Mouse (Mus musculus): ENCODE data around the gene Ktn1.

Ktn1 gene

DNA sequence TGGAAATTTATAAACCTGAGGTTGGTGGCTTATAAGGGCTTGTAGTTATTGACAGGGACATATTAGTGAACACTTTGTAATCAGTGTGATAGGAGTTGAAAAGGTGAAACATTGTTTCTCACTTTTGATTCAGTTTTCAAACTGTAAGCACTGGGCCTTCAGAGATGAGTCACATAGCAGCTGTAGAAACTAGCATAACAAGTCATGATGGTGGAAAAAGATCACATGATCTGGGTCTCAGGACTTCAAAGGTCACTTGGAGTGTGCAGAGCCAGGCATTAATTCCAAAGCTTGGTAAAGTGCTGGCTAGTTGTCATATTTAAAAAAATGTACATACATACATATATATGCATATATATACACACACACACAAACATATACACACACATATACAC lies 16.2 kb downstream of the Ktn1 start:
- peak; percentile 26 for DNase-seq (ENCODE audit: low read depth)

DNA sequence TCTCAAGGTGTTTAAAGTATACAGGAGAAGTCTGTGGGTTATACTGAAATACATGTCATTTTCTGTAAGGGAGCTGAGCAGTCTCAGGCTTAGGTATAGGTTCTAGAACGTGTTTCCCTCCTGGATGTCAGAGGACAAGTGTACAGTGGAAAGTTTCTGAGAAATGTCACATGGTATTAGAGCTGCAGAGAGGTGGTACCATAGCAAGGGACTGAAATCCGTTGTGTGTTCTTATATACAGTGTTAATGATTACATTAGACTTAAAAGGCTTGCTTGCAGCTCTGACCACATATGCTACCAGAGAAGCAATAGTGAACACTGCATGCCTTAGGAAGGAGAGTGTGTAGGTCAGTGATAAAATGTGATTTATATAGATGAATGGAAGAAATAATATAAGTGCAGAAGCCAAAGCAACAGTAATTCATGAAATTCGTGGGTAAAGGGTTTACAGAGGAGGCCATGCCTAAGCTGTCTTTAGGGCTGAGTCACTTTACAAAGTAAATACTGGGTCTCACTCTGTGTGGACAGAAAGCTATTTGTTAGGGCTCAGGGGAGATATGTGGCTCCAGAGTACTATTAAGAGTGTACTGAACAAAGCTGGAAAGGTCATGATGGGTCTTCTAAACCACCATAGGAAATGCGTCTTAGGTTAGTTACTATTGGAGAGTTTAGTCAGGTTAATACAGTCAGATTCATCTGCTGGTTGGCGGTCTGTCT lies 17.0 kb downstream of the Ktn1 start:
- DNase-seq (ENCODE audit: low read depth): no peak

DNA sequence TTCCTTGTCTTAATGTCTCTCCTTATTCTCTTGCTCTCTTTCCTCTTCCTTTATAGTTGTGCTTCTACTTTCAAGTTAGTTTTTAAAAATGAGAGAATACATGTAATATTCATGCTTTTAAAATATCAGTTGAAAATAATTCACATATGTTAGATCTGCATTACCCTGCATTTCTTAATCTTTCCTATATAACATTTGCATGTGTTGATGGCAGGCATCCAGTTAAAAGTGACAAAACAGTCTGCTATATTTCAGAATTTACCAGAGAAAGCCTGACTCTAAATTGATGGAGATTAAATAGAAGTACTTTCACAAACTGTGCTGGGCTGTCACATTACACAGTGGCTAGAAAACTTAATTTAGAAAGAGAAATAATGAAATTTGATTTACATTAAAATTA lies 19.8 kb downstream of the Ktn1 start:
- DNase-seq (ENCODE audit: low read depth): no peak

DNA sequence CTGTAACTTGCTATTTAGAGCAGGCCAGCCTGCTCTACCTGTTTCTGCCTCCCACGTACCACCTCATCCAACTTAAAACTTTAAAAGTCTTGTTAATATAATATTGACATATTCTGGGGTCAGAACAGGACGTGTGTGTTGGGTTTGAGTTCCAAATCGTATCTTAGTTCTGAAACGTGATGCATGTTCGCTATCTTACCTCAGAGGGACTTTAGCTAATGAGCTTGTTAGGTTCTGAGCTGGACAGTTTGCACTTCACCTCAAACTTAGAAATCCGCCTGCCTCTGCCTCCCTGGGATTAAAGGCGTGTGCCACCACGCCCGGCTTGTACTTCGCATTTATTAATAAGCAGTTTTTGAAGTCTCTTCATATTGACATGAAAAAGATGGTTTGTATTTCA lies 34.6 kb downstream of the Ktn1 start:
- DNase-seq (ENCODE audit: low read depth): no peak

DNA sequence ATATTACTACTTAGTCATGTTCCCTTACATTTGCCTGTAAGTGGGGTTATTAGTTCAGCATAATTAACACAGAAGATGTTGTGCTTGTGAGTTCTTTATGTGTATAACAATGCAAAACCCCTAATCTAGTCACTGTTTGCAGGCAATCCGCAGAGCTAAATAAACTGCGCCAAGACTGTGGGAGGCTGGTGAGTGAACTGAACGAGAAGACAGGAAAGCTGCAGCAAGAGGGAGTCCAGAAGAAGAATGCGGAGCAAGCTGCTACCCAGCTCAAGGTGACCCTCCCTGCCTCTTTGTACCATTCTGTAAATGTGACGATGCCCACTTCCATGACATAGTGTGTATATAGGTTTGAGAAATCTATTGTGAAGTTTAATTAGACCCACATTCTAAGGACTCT lies 36.3 kb downstream of the Ktn1 start:
- DNase-seq (ENCODE audit: low read depth): no peak

DNA sequence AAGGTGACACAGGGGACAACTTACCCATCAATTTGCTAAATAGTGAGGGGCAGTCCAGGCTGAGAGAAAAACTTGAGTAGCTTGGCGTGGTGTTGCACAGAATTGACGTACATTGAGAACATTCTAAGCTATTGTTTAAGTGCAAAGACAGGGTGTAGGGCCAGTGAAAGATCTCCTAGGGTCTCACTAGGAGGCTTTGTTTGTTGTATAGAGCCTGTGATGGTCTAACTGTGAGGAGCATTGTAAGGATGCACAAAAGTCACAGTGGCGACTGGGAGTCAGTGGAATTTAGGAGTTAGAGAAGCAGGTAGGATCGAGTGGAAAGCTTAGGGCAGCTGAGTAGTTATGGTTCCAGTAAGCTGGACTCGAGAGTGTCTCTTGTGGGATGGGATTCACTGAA lies 50.9 kb downstream of the Ktn1 start:
- no peak for DNase-seq (ENCODE audit: low read depth)

DNA sequence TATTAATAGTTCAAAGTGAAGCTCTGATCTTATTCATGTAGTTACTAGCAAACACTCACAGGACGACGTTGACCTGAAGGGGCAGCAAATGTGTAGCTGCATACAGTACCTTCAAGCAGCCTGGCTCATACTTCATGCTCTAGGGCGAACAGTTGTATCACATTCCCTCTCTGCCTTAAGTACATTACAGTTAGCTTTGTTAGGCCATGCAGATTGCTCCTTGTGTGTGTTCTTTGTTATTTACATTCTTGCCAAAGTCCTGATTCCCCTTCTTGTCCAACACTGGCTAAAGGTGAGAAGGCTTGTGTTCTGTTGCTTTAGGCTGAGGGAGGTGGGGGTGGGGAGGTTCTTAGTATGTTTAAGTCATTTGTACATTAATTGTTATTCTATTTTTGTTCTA lies 61.3 kb downstream of the Ktn1 start:
- no peak for DNase-seq (ENCODE audit: low read depth)

DNA sequence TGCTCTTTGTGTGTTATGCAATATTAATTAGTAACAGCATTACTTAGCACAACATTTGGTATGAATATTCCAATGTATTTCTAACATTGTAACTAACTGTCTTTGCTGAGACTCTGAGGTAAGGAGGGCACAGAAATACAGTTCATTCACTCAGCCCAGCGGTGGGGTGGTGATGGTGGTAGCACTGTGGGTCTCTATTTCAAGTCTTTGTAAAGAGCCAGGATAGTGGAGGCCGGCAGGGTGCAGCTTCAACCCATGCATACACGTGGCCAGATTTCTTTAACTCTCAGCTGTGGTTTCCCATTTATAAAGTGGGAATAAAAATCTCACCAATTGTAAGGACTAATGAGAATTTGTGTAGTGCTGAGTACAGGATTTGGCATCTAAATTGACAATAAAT lies 67.5 kb downstream of the Ktn1 start:
- DNase-seq (ENCODE audit: low read depth): no peak

DNA sequence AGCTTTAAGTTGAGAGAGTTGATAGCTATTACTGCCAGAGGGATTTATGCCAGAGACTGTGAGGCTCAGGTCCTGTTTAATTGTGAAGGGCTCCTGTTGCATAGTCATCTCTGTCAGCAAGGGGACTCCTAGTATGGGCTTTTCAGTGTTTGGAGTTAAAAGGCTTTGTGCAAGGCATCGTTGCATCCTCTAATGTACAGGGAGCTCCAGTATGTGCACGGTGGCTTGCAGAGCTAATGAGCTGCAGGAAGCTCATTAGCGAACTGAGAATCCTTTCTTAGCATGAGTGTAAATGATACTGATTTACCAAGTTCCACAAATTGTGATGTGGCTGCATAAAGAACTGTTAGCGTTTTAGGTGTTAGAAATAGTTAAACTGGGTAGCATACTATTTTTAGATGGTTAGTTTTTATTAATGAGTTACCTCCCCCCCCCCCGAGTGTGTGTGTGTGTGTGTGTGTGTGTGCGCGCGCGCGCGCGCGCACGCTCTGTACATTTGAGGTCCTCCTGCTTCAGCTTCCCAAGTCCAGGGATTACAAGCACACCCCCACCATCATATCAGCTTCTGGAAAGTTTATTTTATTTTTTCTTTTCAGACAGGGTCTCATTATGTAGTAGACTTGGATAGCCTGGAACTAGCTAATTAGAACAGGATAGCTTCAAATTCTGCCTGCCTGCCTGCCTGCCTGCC lies 69.8 kb downstream of the Ktn1 start:
- no peak for DNase-seq (ENCODE audit: low read depth)

DNA sequence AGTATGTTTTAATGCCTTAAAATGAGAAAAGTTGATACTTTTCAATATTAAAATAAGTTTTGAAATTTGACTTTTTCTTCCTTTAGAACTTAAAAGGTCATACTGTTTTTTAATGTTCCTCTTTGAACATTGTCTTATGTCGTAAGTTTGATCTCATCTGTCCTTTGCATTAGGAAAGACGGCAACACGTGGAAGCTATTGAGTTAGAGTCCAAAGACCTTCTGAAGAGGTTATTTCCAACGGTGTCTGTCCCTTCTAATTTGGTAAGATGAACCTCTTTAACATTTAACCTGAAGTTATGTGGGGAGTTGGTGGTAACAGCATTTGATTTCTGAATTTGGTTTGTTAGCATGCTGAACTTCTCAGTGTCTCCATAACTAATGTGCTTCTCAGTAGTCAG lies 71.8 kb downstream of the Ktn1 start:
- no peak for DNase-seq (ENCODE audit: low read depth)

DNA sequence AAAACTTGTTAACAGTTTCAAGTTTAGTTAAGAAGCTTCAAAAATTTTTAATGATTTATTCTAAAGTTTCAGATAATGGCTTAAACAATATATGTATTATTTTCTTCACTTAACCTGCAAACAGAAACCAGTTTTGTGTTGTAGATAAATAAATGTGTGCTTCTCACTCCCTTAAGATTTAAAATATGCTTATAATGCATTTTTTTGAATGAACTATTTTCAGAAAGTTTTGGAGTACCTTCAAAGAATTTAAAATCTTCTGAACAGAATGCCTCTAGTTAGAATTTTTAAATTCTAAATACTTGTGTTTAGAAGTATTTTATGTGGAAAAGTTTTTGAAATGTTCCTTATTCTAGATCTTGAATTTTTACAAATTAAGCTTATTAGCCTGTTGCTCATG lies 74.8 kb downstream of the Ktn1 start:
- no peak for DNase-seq (ENCODE audit: low read depth)

DNA sequence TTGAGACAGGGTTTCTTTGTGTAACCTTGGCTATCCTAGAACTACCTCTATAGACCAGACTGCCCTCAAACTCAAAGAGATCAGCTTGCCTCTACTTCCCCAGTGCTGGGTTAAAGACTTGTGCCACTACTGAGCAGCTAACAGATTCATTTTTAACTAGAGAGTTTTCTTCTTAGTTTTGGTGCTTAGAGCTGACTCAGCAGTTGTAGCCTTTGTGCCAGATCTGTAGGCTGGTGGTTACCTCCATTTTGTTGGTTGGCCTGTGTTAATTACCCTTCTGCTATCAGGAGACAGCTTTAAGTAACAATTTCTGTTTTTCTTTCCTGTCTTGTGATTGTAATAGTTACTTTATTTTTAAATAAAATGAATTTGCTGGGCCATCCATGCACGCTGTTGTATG lies 80.3 kb downstream of the Ktn1 start:
- no peak for DNase-seq (ENCODE audit: low read depth)

DNA sequence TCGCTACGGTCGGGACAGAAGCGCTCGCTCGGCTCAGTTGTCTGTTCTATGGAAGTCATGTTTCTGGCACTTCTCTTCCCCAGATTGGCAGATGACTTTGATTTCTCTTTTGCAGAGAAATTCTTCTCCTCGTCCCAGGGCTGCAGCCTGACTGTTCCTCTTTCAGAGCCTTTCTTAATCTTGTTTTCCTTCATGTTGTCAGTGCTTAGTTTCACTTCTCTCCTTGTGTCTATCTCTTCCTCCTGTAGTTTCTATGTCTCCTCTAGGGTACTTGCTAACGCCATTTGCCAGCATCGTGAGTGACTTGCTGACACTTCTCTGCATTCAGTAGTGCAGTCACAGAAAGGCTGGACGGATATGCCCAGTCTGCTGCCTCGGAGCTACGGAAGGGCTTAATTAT lies 87.1 kb downstream of the Ktn1 start:
- DNase-seq (ENCODE audit: low read depth): no peak

DNA sequence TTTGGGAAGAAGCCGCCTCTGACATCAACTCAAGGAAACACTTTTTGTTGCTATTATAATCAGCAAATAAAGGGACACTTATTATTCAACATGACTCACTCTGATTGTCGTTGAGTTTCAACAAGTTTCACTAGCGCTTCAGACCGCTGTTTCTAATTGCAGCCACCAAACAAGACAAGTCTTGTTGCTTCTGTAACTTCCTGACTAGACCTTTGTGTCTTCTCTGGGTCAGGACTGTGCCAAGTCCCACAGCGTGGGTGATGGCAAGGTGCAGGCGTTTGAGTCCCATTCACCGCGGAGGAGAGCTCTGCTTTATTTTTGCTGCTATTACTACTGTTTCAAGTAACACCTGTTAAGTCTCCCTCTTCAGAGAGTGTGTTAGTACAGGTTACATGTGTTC lies 88.2 kb downstream of the Ktn1 start:
- no peak for DNase-seq (ENCODE audit: low read depth)

DNA sequence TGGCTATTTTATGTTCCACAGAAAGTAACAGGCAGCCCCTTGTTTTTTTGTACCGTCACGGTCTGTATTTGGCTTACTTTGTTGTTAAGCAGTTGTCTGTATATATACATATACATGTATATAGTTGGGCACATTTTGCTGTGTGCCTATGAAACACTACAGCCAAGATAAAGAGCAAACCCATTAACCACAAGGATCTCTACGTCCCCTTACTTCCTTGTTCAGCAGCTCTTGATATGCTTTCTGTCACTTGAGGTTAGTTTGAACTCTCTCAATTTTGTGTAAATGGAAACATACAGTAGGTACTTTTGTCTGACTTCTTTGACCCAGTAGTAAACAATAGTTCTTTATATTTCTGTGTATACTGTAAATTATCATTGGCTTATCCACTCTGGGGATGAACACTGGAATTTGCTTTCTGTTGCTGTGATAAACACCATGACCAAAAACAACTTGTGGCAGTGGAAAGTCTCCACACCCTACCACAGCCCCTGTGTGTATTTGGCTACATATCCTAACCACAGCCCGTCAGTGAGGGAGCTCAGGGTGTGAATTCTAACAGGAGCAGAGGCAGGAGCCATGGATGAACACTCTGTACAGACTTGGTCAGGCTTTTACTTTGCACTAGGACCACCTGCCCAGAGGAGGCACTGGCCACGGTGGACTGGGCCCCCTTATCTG lies 92.2 kb downstream of the Ktn1 start:
- DNase-seq (ENCODE audit: low read depth): peak; percentile 25

DNA sequence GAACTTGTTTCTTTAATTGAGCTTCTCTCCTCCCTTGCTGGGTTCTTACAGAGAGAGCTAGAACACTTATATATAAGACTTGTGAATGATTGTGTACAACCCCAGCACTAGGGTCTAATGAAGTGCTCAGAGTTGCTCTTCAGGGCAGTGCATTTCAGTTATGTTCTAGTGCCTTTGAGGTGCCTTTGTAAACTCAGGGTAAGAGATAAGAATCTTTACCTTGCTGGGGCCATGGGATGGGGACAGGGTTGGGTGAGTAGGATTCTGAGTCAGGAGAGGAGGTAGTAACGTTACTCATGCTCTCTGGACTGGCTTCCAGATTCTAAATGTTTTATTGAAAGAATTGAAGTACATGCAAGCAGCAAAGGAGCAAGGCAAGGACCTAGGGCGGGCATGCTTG lies 92.8 kb downstream of the Ktn1 start:
- DNase-seq (ENCODE audit: low read depth): peak; percentile 12

DNA sequence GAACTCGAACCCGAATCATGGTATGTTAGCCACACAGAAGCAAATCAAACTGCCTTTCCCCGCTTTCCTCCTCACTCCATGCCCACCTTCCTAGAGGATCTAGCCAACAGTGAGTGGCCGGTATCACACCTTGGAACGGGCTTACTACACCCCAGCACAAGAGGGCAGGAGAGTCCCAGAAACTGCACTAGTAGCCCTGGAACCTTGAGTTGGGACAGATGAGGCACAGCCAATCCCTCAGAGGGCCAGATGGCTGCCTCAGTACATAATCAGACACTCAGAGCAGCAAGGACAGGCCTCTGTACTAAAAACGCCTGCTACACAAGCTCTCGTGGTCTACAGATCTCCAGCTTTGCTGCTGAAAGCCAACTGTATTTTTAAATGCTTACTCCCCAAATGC lies 94.4 kb downstream of the Ktn1 start:
- no peak for DNase-seq (ENCODE audit: low read depth)

DNA sequence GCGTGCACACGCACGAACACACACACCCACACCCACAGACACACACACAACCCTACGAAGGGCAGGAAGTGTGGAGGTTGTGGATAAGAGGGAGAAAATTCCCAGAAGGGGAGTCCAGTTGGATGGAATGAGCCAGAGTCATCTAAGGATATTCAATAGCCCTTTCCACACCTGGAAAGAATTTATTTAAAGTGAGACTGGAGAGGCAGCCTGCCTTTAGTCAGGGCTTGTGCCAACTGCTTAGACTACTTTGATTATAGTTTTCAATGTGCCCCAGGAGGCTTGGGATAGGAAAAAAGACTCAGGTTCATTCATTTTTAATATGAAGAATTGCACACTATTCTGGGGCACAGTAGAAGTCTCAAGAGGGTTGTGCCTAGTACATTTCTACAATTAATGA lies 96.8 kb downstream of the Ktn1 start:
- no peak for DNase-seq (ENCODE audit: low read depth)

DNA sequence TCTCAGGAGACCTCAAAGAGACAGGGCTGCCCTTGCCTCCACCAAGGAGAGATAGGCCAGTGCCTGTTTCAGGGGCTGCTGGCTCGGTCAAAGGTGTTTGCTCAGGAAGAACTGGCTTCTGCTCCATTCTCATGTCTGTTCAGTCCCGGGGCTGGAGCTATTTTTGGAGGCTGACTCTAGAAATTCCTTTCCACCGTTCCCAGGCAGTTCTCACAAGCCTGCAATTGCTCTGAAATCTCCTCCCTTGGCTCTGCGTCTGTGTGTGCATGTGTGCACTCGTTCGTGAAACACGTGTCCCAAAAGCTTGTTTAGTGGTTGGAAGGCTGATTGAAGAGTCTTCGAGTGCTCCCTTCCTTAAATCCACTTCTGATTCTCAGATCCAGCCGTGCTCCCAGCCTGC lies 99.3 kb downstream of the Ktn1 start:
- no peak for DNase-seq (ENCODE audit: low read depth)

DNA sequence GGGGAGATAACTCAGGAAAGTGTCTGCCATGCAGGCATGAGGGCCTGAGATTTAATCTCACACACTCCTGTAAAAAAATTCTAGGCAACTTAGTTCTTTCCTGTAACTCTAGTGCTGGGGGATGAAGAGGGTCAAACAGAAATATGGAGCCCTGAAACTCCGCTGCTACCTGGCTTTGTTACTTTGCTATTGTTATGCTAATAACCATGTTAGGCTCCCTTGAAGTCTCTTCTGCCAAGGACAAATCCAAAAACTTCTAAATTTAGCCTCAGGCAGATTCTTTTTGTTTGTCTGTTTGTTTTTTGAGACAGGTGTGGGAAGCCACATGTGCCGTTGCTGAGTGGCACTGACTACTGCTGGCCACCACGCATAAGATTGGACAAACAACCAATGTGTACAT lies 100.5 kb downstream of the Ktn1 start:
- DNase-seq (ENCODE audit: low read depth): no peak

DNA sequence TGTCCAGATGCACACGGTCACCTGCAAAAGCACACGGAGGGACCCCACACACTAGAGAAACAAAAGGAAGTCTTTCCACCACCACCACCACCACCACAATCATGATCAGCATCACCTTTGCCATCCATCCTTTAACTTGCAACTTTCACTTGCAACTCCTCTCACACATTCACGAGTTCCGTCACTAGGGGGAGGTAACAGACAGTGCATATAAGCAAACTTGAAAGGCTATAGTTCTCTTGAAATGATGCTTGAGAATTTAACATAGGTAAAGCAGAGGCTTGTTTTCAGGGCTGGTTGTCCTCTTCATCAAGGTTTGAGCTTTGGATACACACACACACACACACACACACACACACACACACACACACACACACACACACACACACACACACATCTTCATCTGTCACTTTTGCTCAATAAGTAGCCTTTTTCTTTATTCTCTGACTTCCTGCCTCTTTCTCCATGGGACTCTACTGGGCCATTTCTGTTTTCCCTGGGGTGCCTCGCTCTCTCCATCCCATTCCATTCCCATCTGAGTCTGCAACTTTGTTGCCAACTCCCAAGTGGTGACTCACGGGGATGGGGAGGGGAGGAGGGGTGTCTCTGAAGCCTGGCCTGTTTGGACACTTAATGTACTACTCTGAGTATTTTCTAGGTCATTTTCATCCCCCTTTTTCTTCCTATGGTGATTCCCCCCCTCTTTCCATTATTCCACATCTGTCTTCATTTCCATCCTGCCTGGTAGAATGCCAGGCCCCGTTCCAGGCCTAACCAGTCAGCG lies 103.4 kb downstream of the Ktn1 start:
- DNase-seq (ENCODE audit: low read depth): peak; percentile 52

DNA sequence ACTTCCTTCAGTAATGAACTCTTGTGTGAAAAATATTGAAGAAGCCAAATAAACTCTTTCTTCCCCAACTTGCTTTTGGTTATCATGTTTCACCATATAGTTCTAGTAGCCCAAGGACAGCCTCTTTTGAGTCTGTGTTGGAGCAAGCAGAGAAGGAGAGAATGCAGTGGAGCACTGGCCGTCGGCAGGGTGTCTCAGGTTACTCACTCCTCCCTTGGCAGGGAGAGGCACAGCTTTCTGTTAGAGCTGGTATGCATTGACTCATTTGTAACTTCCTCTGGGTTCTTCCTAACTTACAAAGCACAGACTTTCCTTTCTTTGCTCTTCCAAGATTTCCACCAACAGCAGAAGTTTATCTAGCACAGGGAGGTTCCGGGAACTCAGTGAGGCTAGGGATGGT lies 105.3 kb downstream of the Ktn1 start:
- DNase-seq (ENCODE audit: low read depth): no peak
